In the genomic region with DNA sequence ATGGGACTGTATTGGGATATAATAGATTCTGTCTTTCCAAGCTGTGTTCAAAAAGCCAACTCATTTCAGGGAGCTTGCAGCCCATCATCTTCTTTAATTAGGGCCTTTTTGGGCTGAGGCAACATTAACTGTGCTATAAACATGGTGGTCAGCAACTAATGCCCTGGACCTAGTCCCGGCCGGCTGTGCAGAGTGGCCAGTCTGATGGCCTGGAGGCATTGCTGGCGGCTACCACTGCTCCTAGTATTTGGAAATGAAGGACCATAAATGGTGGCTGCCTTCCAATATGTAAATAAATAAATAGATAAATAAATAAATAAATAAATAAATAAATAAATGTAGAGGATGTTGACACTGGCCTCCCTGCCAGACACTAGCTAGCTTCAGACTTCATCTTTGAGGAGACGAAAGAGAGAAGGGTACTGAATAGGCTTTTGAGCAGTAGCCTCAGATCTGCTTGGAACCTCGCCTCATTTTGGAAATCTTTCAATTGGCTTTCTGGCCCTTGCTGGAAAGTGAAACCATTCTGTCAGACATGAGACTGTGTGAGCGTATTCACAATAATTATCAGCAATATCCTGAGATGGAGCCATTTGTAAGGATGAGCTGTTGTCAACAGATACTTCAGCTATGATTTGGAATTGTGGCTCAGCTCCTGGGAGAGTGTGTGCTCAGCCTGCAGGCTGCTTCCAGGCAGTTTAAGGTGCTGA, we compare ENCODE assay signal across 13 mouse cellular contexts.
DNase-seq lines count a peak whose midpoint lies in the region; TF ChIP-seq lines count a peak whose summit lies in the region.
"Had no signal": no experiment of that assay in that cellular context is flagged by ENCODE, and none has a peak within 500 bp of the region (broad histone marks: within the 10 kb centered on the region; RNA-seq: fewer than 3 reads in every experiment).

No protein-coding gene starts in this region.

- no peak overlapping the region for H3K4me3 ChIP-seq in gastrocnemius, adult 2 months
- H3K4me3 ChIP-seq: heart, embryonic 13.5 days; limb, embryonic 12.5 days had no signal

- DNase-seq in gastrocnemius, adult 2 months: no peak
- no peak for DNase-seq in gastrocnemius, postnatal 14 days
- peak; percentile 36 for DNase-seq in layer of hippocampus, adult 9-11 months
- DNase-seq in layer of hippocampus, adult 8-10 months (ENCODE audit: low spot score in 2 of 2): no peak
- DNase-seq in brain, adult 2 months (ENCODE audit: low read depth, low spot score): peak; percentile 87
- peak; percentile 52 to 58 for DNase-seq in cerebellum, postnatal 25 days
- DNase-seq in kidney, postnatal 14 days: no peak
- DNase-seq in thymus, postnatal 25 days: no peak
- DNase-seq: adrenal gland, postnatal 36 days; forebrain, postnatal 0 days; right cerebral cortex, postnatal 14 days had no signal

- no peak for TF ChIP-seq CTCF in gastrocnemius, adult 2 months (IDR thresholded peaks at IDR 0.05)

- intact Hi-C loops in gastrocnemius, adult 2 months (cut with DNase I): loop anchor here (10.0 kb wide), 2 partner anchors 180 to 360 kb away; no protein-coding TSS in a partner anchor
- intact Hi-C loops in gastrocnemius, postnatal 14 days (cut with DNase I; ENCODE audit: low total_unique reads): loop anchor here (10.0 kb wide), 1 partner anchor 360 kb away; no protein-coding TSS in a partner anchor

- peak overlapping the region; percentile 12; the same call in 1 of the 2 replicates for H3K27ac ChIP-seq in gastrocnemius, adult 2 months
- H3K27ac ChIP-seq: heart, embryonic 13.5 days; limb, embryonic 12.5 days had no signal

Comparison
In these comparisons a context has a peak if more than half of its experiments do, and no peak if none do; other contexts are left out.
1. DNase-seq: peak in layer of hippocampus, adult 9-11 months (single experiment), brain, adult 2 months (single experiment) and cerebellum, postnatal 25 days (2 of 2); none in gastrocnemius, adult 2 months (single experiment), gastrocnemius, postnatal 14 days (single experiment), layer of hippocampus, adult 8-10 months (0 of 2), kidney, postnatal 14 days (single experiment) and thymus, postnatal 25 days (single experiment).